Mouse (Mus musculus) lung, postnatal 4 days (tissue): ENCODE data around the gene Gm38431.
"Not testable (repeated sequence)": the region's sequence is repeated elsewhere in the genome, so short reads cannot be mapped to it uniquely, and the experiment has no call there.

Experiments used
- DNase-seq, 2 experiments: peaks; one replicate each; pipeline ENCODE4 v3.0.0; 2021

The Gm38431 gene

GRCm38 (mm10) chr9:21104814-21105213 is 13.0 kb upstream of the Gm38431 start:
- DNase-seq: no peak

GRCm38 (mm10) chr9:21102076-21102475 is 10.3 kb upstream of the Gm38431 start:
- DNase-seq: no peak

DNA sequence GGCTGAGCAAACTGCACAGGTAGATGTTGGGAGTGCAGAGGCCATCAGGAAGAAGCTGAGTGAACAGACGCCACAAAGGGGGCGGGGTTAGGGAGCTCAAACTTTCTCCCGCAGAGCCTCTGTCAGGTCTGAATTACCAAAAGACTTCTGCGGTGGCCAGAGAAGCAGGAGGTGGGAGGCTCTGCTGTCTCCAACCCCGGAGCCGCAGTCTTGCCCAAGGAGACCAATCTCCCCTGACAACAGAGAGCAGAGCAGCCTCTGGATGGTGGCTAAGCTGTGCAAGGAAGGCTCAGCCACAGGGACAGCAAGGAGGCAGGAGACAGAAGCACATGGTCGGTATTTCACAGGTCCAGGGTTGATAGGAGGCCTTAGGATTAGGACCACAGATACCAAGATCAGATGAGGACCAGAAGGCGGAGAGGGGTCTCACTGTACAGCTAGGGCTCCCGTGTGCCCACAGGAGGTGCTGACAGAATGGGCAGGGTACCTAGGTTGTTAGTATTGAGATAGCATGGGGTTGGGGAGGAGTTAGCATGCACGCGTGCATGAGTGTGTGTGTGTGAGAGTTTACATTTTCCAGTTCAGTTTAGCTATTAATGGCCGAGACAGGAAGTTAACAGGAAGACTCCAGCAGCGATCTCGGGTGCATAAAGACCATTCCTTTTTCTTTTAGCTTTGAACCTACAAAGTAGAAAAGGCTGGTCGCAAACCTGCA is 8.8 kb upstream of the Gm38431 start:
- no peak for DNase-seq

DNA sequence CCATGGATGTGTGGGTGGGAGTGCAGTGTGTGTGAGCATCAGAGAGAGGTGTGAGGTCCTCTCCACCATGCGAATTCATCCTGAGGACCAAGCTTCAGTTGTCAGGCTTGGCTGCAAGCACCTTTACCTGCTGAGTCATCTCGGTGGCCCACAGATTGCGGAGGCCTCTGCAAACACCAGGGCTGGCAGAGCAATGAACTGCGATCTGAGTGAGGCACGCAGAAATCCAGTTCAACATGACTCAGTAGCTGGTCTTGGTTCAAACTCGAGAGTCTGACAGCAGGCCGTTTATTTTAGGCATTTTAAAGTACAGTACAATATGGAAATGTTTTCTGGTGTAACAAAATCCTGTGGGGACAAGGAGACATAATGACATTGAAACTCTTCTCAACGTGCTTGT is 6.0 kb upstream of the Gm38431 start:
- DNase-seq: no peak

DNA sequence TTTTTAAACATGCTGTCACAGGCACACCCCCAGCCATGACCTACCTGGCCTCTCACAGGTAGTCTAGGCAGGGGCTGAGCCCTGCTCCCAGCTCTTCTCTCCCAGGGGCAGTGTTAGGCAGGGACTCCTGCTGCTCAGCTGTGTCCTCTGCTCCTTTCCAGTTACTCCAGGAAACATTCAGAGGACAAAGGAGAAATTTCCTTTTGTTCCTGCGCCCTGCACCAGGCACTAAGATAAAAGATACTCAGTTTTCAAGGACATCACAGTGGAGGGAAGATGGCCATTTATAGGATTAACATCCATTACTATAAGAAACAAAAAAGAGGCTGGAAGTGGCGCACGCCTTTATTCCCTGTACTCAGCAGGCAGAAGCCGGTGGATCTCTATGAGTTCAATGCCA is 4.2 kb upstream of the Gm38431 start:
- no peak for DNase-seq

- no peak for DNase-seq
These were observed 1.6 kb upstream of the Gm38431 start for GRCm38 (mm10) chr9:21093423-21093822.

DNA sequence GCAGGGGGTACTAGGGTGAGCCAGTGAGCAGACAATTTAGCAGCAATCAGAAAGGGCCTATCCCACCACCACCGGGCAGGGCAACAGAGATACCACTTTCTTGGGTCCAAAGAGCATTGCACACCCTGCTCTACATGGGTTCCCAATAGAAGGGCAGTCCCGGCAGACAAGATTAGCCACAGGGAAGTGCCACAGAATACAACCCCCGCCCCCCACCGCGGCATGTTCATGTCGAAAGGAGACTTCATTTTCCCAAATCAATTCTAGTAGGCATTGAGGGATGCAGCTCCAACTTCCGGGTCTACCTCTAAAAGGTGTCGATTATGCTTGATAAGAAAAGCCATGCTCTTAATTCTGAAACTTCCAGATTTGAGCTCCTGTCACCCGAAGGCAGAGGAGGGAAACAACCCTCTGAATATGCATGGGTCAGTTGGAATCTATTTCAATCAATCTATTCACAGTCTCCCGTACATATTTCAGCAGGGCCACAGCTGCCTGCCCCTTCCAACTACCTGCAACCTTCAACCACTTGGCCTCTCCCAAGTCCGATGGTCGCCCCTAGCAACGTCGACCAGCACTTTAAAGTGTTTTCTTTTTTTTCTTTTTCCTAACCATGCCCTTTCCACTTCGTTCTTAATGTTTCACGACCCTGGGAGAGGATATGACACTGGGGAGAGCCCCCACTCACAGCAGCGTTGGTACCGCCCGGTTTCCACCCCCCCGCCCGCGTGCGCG is 658 bp downstream of the Gm38431 start:
- DNase-seq: no peak

DNA sequence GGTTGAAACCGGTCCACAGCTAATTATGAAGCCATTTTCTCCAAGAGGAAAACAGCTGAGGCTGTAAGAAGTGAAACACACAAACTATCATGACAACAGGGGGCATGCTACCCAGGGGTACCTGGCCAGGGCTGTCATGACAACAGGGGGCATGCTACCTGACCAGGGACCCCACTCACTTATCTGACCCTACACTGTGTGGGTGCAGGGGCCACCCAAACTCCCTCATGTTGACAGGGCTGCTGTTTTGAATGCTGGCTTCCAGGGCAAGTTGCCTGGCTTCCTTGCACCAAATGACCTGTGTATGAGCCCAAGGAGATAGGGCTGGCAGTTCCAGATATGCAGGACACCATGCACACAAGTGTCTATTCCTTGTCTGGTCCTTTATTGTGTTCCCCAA is 1.3 kb downstream of the Gm38431 start:
- DNase-seq: no peak

GRCm38 (mm10) chr9:21083324-21083723 is 8.5 kb downstream of the Gm38431 start:
- DNase-seq: no peak

- DNase-seq: no peak
These were observed 10.7 kb downstream of the Gm38431 start for GRCm38 (mm10) chr9:21081127-21081526.

- no peak for DNase-seq
These were observed 16.2 kb downstream of the Gm38431 start for GRCm38 (mm10) chr9:21075625-21076024.

DNA sequence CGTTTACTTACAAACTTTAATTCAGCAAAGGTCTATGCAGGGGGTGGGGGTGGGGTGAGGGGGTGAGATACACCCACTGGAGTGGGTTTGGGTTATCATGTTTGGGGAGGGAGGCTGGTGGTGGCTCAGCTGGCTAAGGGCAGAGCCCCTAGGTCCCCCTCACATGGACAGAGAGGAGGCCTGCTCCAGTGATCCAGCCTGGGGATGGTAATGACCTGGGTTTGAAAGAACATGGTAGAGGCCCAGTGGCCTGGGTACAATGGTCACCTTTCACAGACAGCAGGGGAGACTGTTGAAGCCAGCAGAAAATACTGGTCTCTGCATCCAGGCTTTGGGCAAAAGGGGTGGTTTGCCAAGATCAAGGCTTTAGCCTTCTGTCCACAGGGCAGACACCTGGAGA is 17.6 kb downstream of the Gm38431 start:
- DNase-seq: no peak

DNA sequence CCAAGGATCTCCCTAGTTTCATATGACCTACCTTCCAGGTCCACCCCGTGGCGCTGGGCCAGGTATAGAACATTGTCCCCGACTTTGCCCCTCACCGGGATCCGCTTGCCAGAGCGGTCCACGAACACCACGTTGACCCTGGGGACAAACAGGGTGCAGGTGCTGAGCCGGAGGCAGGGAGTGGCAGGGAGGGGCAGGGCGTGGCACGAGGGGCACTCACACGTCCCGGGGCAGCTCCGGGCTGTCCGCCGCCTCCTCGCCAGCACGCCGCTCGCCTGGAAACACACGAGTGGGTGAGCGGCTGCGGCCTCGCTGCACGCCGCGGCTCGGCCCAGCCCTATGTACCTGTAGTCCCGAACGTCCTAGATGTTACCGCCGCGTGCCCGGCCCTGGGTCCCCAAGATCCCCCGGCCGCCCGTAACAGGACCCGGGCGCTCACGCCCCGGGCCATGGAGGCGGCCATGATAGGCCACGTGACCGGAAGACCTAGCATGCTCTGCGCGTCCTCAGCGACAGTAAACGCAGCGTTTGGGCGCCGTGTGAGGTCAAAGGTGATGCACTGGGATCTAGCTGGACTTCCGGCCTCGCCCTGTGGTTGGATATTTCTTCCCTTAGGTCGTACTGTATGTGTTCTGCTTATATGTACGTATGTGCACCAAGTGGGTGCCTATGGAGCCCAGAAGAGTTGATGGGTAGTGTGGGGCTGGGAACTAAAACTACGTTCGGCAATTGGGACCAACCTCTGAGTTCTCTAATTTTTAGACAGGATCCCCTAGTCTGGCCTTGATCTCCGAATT is 18.6 kb downstream of the Gm38431 start, which contains the start of the genes Gm49373 and Fdx1l:
Gm49373 (minus strand) TSS at position 53 of the 797 bp plus-strand sequence.
Fdx1l (minus strand) TSS at position 571 of the 797 bp plus-strand sequence.
- DNase-seq: peak; percentile 91 to 93

DNA sequence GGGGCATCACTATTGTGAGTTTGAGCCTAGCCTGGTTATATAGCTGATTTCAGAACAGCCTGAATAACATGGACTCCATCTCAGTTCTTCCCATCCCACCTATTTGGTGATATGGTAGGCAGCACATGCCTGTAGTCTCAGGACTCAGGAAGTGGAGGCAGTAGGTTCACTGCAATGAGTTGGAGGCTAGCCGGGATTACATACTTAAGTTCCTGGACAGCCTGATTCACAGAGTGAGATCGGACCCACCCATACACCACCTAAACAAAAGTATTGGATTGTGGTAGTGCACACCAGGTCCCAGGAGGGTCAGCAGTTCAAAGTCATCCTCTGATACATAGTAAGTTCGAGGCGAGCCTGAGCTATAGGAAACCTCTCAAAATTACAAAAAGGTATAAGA is 19.2 kb downstream of the Gm38431 start:
- DNase-seq: no peak

GRCm38 (mm10) chr9:21067006-21067684 is 24.7 kb downstream of the Gm38431 start, which contains the start of gene Zglp1:
TSS of gene Zglp1 (minus strand) at chr9:21067093.
- no peak for DNase-seq

GRCm38 (mm10) chr9:21062928-21063327 is 28.9 kb downstream of the Gm38431 start:
- DNase-seq: no peak

GRCm38 (mm10) chr9:21051578-21051977 is 40.2 kb downstream of the Gm38431 start:
- DNase-seq: no peak

DNA sequence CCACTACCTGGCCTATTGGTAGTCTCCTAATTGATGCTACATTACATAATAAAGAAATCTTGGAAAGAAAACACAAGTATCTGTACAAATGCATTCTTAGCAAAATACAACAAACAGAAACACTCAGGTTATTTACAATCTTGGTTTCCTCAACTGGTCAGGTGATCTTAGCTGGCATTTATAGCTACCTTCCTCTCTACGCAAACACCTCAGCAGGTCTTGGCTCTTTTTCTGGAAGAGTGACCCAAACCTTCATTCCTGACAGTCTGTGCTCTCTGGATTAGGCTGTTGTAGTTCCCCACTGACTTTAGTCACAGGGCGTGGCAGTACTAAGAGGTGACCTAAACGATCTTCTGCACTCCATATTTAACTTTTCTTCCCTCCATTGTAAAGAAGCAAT is 46.6 kb downstream of the Gm38431 start:
- no peak for DNase-seq

DNA sequence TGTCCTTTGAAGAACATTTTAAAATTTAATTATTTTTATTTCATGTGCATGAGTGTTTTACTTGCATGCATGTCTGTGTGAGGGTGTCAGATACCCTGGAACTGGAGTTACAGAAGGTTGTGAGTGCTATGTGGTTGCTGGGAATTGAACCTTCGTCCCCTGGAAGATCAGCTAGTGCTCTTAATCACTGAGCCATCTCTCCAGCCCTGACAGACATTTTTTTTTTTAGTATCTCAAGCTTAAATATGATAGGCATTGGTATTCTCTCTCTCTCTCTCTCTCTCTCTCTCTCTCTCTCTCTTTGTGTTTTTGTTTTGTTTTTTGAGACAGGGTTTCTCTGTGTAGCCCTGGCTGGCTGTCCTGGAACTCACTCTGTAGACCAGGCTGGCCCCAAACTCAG is 47.0 kb downstream of the Gm38431 start:
- not testable (repeated sequence) for DNase-seq

DNA sequence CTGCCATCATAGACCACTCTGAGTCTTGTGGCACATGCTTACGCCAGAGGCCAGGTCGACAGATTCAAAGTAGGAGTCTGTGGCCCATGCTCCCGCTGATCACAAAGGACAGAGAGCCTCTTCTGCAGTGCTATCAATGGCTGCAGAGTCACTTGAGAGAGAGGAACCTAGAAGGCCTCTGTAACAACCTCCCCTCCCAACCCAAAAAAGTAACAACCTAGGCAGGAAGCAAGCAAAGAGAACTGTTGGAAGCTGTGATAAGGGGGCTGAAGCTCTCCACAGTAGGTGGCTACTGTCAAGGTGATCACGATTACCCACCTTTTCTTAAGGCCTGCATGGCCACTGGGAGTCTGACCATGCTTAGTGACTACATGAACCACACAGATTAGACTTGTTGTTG is 48.2 kb downstream of the Gm38431 start:
- no peak for DNase-seq

DNA sequence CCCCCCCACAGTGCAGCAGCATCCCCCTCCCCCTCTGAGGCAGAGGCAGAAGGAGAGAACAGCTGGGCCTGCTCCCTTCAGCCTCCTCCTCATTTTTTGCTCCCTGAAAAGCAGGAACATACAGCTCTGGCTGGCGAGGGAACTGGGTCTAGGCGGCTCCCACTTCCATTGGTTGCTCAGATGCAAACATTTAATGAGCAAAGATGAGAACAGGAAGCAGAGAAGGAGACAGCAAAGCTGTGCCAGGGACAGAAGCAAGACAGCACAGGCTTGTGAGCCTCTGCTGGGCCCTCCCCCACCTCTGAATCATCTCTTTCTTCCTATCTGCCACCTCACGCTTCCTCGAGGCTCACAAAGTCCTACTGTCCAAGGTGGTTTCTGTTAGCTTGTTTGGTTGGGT is 50.5 kb downstream of the Gm38431 start:
- DNase-seq: no peak

DNA sequence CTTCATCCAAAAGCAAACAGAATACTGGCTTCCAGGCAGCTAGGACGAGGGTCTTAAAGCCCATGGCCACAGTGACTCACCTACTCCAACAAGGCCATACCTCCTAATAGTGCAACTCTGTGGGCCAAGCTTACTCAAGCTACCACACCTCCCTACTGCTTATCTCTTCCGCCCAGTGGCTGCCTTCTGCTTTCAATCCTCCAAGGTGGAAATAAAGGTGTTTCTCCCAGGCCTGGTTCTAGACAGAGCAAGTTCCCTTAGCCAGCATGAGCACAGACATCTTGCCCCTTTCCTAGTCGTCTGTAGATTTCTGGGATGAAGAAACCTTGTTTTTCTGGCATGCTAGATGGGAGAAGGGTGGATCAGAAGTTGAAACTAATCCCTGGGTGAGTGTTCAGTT is 52.0 kb downstream of the Gm38431 start:
- no peak for DNase-seq

GRCm38 (mm10) chr9:21037481-21037891 is 54.3 kb downstream of the Gm38431 start:
- DNase-seq: peak; percentile 73 to 84
